Mouse (Mus musculus) brain, embryonic 18.5 days (tissue): ENCODE data around the gene Riok2.

Source experiments
- DNase-seq: peaks from one replicate; pipeline ENCODE4 v3.0.0-alpha.2; 2012; ENCODE audit warnings: low read depth, low spot score

The Riok2 gene

GRCm38 (mm10) chr17:17405606-17406005, 31.5 kb downstream of the Riok2 start:
- no peak for DNase-seq

GRCm38 (mm10) chr17:17408137-17408536, 34.0 kb downstream of the Riok2 start:
- no peak for DNase-seq

- no peak for DNase-seq
Measured at GRCm38 (mm10) chr17:17408720-17409478, 34.8 kb downstream of the Riok2 start.

GRCm38 (mm10) chr17:17409601-17410000, 35.5 kb downstream of the Riok2 start:
- no peak for DNase-seq

GRCm38 (mm10) chr17:17411443-17411842, 37.3 kb downstream of the Riok2 start:
- no peak for DNase-seq

GRCm38 (mm10) chr17:17412176-17412575, 38.1 kb downstream of the Riok2 start:
- DNase-seq, result no peak

- no peak for DNase-seq
Measured at GRCm38 (mm10) chr17:17414206-17414605, 40.1 kb downstream of the Riok2 start.

- DNase-seq, result no peak
Measured at GRCm38 (mm10) chr17:17424609-17425307, 50.6 kb downstream of the Riok2 start.

- DNase-seq, result no peak
Measured at GRCm38 (mm10) chr17:17425308-17425813, 51.3 kb downstream of the Riok2 start.

- DNase-seq, result no peak
Measured at GRCm38 (mm10) chr17:17425906-17426305, 51.8 kb downstream of the Riok2 start.

- DNase-seq, result no peak
Measured at GRCm38 (mm10) chr17:17428888-17429287, 54.8 kb downstream of the Riok2 start.

- DNase-seq, result no peak
Measured at GRCm38 (mm10) chr17:17433679-17434078, 59.6 kb downstream of the Riok2 start.

- DNase-seq, result no peak
Measured at GRCm38 (mm10) chr17:17438576-17439191, 64.6 kb downstream of the Riok2 start.

- no peak for DNase-seq
Measured at GRCm38 (mm10) chr17:17441876-17442498, 67.9 kb downstream of the Riok2 start.

- no peak for DNase-seq
Measured at GRCm38 (mm10) chr17:17444297-17444886, 70.3 kb downstream of the Riok2 start.
